Mouse (Mus musculus): ENCODE results near the gene Leng9. TPM values are rescaled to one million over a fixed set of nuclear protein-coding genes. Genes with fewer than 3 reads are reported as not detected.

The Leng9 gene
- total and polyA plus RNA-seq, 2 experiments from 2014 or later: 3.1 to 3.8 TPM

- no peak overlapping the region for H3K4me2 ChIP-seq (ENCODE audit: low read depth, low read length)
- no peaks in the 10 kb centered on the region for H3K4me1 ChIP-seq (ENCODE audit: control insufficient read depth, insufficient read depth)
- no peak for ATAC-seq (ENCODE audit: insufficient read depth, low read depth)
- TF ChIP-seq CTCF (IDR thresholded peaks at IDR 0.05; ENCODE audit: low read depth) (no peak), EP300 (IDR thresholded peaks at IDR 0.05; ENCODE audit: low read depth) (no peak)
- peaks cover 30% of the 10 kb centered on the region for H3K27me3 ChIP-seq (ENCODE audit: control insufficient read depth, insufficient read depth, low read length)
- no peak overlapping the region for H3K27ac ChIP-seq (ENCODE audit: low read depth)
- H3K4me3 ChIP-seq (ENCODE audit: low read depth, low read length): no peak overlapping the region
- DNase-seq (ENCODE audit: low spot score): no peak
- H3K9me3 ChIP-seq (replicated peaks; ENCODE audit: control insufficient read depth, low read length): no peaks in the 10 kb centered on the region
- 57% methylated on average over 8 of the region's 8 CpGs for WGBS
- no peak overlapping the region for H3K9ac ChIP-seq (replicated peaks; ENCODE audit: low read depth, low read length)
- H3K36me3 ChIP-seq (replicated peaks; ENCODE audit: control insufficient read depth, insufficient read depth, low read length): no peaks in the 10 kb centered on the region
These were observed 32.9 kb downstream of the Leng9 start for GRCm38 (mm10) chr7:4117050-4117814.

GRCm38 (mm10) chr7:4111766-4112165, 38.4 kb downstream of the Leng9 start:
- Histone ChIP-seq H3K4me3 (ENCODE audit: low read depth, low read length) (no peak overlapping the region), H3K4me2 (ENCODE audit: low read depth, low read length) (no peak overlapping the region), H3K27ac (ENCODE audit: low read depth) (no peak overlapping the region), H3K27me3 (ENCODE audit: control insufficient read depth, insufficient read depth, low read length) (no peaks in the 10 kb centered on the region), H3K4me1 (ENCODE audit: control insufficient read depth, insufficient read depth) (peaks cover 12% of the 10 kb centered on the region; the same call in 1 of the 2 replicates), H3K9ac (replicated peaks; ENCODE audit: low read depth, low read length) (no peak overlapping the region), H3K36me3 (replicated peaks; ENCODE audit: control insufficient read depth, insufficient read depth, low read length) (no peaks in the 10 kb centered on the region), H3K9me3 (replicated peaks; ENCODE audit: control insufficient read depth, low read length) (no peaks in the 10 kb centered on the region)
- 58% methylated on average over 3 of the region's 3 CpGs for WGBS
- TF ChIP-seq CTCF (IDR thresholded peaks at IDR 0.05; ENCODE audit: low read depth) (no peak), EP300 (IDR thresholded peaks at IDR 0.05; ENCODE audit: low read depth) (no peak)
- no peak for ATAC-seq (ENCODE audit: insufficient read depth, low read depth)
- no peak for DNase-seq (ENCODE audit: low spot score)

GRCm38 (mm10) chr7:4103411-4103810, 46.8 kb downstream of the Leng9 start:
- Histone ChIP-seq H3K36me3 (replicated peaks; ENCODE audit: control insufficient read depth, insufficient read depth, low read length) (no peaks in the 10 kb centered on the region), H3K4me3 (ENCODE audit: low read depth, low read length) (no peak overlapping the region), H3K9me3 (replicated peaks; ENCODE audit: control insufficient read depth, low read length) (no peaks in the 10 kb centered on the region), H3K4me1 (ENCODE audit: control insufficient read depth, insufficient read depth) (no peaks in the 10 kb centered on the region), H3K4me2 (ENCODE audit: low read depth, low read length) (no peak overlapping the region), H3K27me3 (ENCODE audit: control insufficient read depth, insufficient read depth, low read length) (no peaks in the 10 kb centered on the region), H3K9ac (replicated peaks; ENCODE audit: low read depth, low read length) (no peak overlapping the region), H3K27ac (ENCODE audit: low read depth) (no peak overlapping the region)
- 12% methylated on average over 4 of the region's 4 CpGs for WGBS
- no peak for ATAC-seq (ENCODE audit: insufficient read depth, low read depth)
- no peak for DNase-seq (ENCODE audit: low spot score)
- TF ChIP-seq CTCF (IDR thresholded peaks at IDR 0.05; ENCODE audit: low read depth) (peak; percentile 60), EP300 (IDR thresholded peaks at IDR 0.05; ENCODE audit: low read depth) (no peak)

- WGBS: 76% methylated on average over 5 of the region's 5 CpGs
- Histone ChIP-seq H3K9ac (replicated peaks; ENCODE audit: low read depth, low read length) (no peak overlapping the region), H3K9me3 (replicated peaks; ENCODE audit: control insufficient read depth, low read length) (no peaks in the 10 kb centered on the region), H3K36me3 (replicated peaks; ENCODE audit: control insufficient read depth, insufficient read depth, low read length) (no peaks in the 10 kb centered on the region), H3K27ac (ENCODE audit: low read depth) (no peak overlapping the region), H3K4me1 (ENCODE audit: control insufficient read depth, insufficient read depth) (no peaks in the 10 kb centered on the region), H3K27me3 (ENCODE audit: control insufficient read depth, insufficient read depth, low read length) (no peaks in the 10 kb centered on the region), H3K4me2 (ENCODE audit: low read depth, low read length) (no peak overlapping the region), H3K4me3 (ENCODE audit: low read depth, low read length) (no peak overlapping the region)
- no peak for TF ChIP-seq EP300 (IDR thresholded peaks at IDR 0.05; ENCODE audit: low read depth)
- no peak for TF ChIP-seq CTCF (IDR thresholded peaks at IDR 0.05; ENCODE audit: low read depth)
- DNase-seq (ENCODE audit: low spot score) (no peak), ATAC-seq (ENCODE audit: insufficient read depth, low read depth) (no peak)
These were observed 49.0 kb downstream of the Leng9 start for GRCm38 (mm10) chr7:4101144-4101543.

GRCm38 (mm10) chr7:4098832-4099231, 51.3 kb downstream of the Leng9 start:
- DNase-seq (ENCODE audit: low spot score) (no peak), ATAC-seq (ENCODE audit: insufficient read depth, low read depth) (no peak)
- no peak overlapping the region for H3K4me2 ChIP-seq (ENCODE audit: low read depth, low read length)
- no peak overlapping the region for H3K27ac ChIP-seq (ENCODE audit: low read depth)
- no peaks in the 10 kb centered on the region for H3K4me1 ChIP-seq (ENCODE audit: control insufficient read depth, insufficient read depth)
- H3K36me3 ChIP-seq (replicated peaks; ENCODE audit: control insufficient read depth, insufficient read depth, low read length): no peaks in the 10 kb centered on the region
- no peak overlapping the region for H3K9ac ChIP-seq (replicated peaks; ENCODE audit: low read depth, low read length)
- WGBS: 58% methylated on average over 2 of the region's 2 CpGs
- no peaks in the 10 kb centered on the region for H3K27me3 ChIP-seq (ENCODE audit: control insufficient read depth, insufficient read depth, low read length)
- TF ChIP-seq CTCF (IDR thresholded peaks at IDR 0.05; ENCODE audit: low read depth) (no peak), EP300 (IDR thresholded peaks at IDR 0.05; ENCODE audit: low read depth) (no peak)
- H3K9me3 ChIP-seq (replicated peaks; ENCODE audit: control insufficient read depth, low read length): no peaks in the 10 kb centered on the region
- H3K4me3 ChIP-seq (ENCODE audit: low read depth, low read length): no peak overlapping the region

- ATAC-seq (ENCODE audit: insufficient read depth, low read depth): no peak
- 66% methylated on average over 2 of the region's 2 CpGs for WGBS
These were observed 51.9 kb downstream of the Leng9 start for GRCm38 (mm10) chr7:4098301-4098700.

More at GRCm38 (mm10) chr7:4098301-4098700, 51.9 kb downstream of the Leng9 start:
- TF ChIP-seq CTCF (IDR thresholded peaks at IDR 0.05; ENCODE audit: low read depth) (no peak), EP300 (IDR thresholded peaks at IDR 0.05; ENCODE audit: low read depth) (no peak)
- Histone ChIP-seq H3K4me1 (ENCODE audit: control insufficient read depth, insufficient read depth) (no peaks in the 10 kb centered on the region), H3K4me3 (ENCODE audit: low read depth, low read length) (no peak overlapping the region), H3K9ac (replicated peaks; ENCODE audit: low read depth, low read length) (no peak overlapping the region), H3K4me2 (ENCODE audit: low read depth, low read length) (no peak overlapping the region), H3K36me3 (replicated peaks; ENCODE audit: control insufficient read depth, insufficient read depth, low read length) (no peaks in the 10 kb centered on the region), H3K27ac (ENCODE audit: low read depth) (no peak overlapping the region), H3K27me3 (ENCODE audit: control insufficient read depth, insufficient read depth, low read length) (no peaks in the 10 kb centered on the region), H3K9me3 (replicated peaks; ENCODE audit: control insufficient read depth, low read length) (no peaks in the 10 kb centered on the region)
- DNase-seq (ENCODE audit: low spot score): no peak

Other genes with a start within 250 kb of the Leng9 start
- 0.12 TPM in 1 of 2 replicates, not detected in the other for gene Lilra6, start 234.9 kb downstream of the Leng9 start, total RNA-seq (2014; rRNA removed; ENCODE audit: low replicate concordance)
- 0.08 and 0.14 TPM in 2 replicates for gene Lilra6, start 234.9 kb downstream of the Leng9 start, polyA plus RNA-seq (2015; fragmentation: Nextera tagmentation; extraction: Ambion mirVana)
- 1.7 and 3.7 TPM in 2 replicates for gene Lair1, start 87.2 kb downstream of the Leng9 start, total RNA-seq (2014; rRNA removed; ENCODE audit: low replicate concordance)
- gene Lair1, start 87.2 kb downstream of the Leng9 start, polyA plus RNA-seq (2015; fragmentation: Nextera tagmentation; extraction: Ambion mirVana): 0.98 and 1.1 TPM in 2 replicates
- 4.2 and 5.0 TPM in 2 replicates for gene Ttyh1, start 31.0 kb downstream of the Leng9 start, total RNA-seq (2014; rRNA removed; ENCODE audit: low replicate concordance)
- gene Ttyh1, start 31.0 kb downstream of the Leng9 start, polyA plus RNA-seq (2015; fragmentation: Nextera tagmentation; extraction: Ambion mirVana): 0.45 and 1.1 TPM in 2 replicates
- 112 and 139 TPM in 2 replicates for gene Leng8, start 13.3 kb downstream of the Leng9 start, total RNA-seq (2014; rRNA removed; ENCODE audit: low replicate concordance)
- 12.9 and 16.0 TPM in 2 replicates for gene Leng8, start 13.3 kb downstream of the Leng9 start, polyA plus RNA-seq (2015; fragmentation: Nextera tagmentation; extraction: Ambion mirVana)
- 34.0 and 37.4 TPM in 2 replicates for gene Cdc42ep5, start 14.5 kb upstream of the Leng9 start, total RNA-seq (2014; rRNA removed; ENCODE audit: low replicate concordance)
- 21.0 and 25.0 TPM in 2 replicates for gene Cdc42ep5, start 14.5 kb upstream of the Leng9 start, polyA plus RNA-seq (2015; fragmentation: Nextera tagmentation; extraction: Ambion mirVana)
- not detected in 2 replicates for gene Lilra5, start 87.4 kb upstream of the Leng9 start, total RNA-seq (2014; rRNA removed; ENCODE audit: low replicate concordance)
- 0.20 and 0.30 TPM in 2 replicates for gene Lilra5, start 87.4 kb upstream of the Leng9 start, polyA plus RNA-seq (2015; fragmentation: Nextera tagmentation; extraction: Ambion mirVana)
- gene Ncr1, start 187.3 kb upstream of the Leng9 start, total RNA-seq (2014; rRNA removed; ENCODE audit: low replicate concordance): not detected in 2 replicates
- gene Ncr1, start 187.3 kb upstream of the Leng9 start, polyA plus RNA-seq (2015; fragmentation: Nextera tagmentation; extraction: Ambion mirVana): not detected in 2 replicates
- gene Gp6, start 247.4 kb upstream of the Leng9 start, total RNA-seq (2014; rRNA removed; ENCODE audit: low replicate concordance): 0.08 TPM in 1 of 2 replicates, not detected in the other
- 0.08 TPM in 1 of 2 replicates, not detected in the other for gene Gp6, start 247.4 kb upstream of the Leng9 start, polyA plus RNA-seq (2015; fragmentation: Nextera tagmentation; extraction: Ambion mirVana)